17 mouse cellular contexts compared by ENCODE assay signal in genomic region chr5:107220936-107221335, GRCm38 (mm10).
A peak's percentile ranks its signal among the peaks of the same experiment; 100 is the strongest.
DNase-seq lines count a peak whose midpoint lies in the region; ATAC-seq and TF ChIP-seq lines count a peak whose summit lies in the region.
"Had no signal": no experiment of that assay in that cellular context is flagged by ENCODE, and none has a peak within 500 bp of the region (broad histone marks: within the 10 kb centered on the region; RNA-seq: fewer than 3 reads in every experiment).

No protein-coding gene starts in this region.

- no peak overlapping the region for H3K4me2 ChIP-seq in intestine, embryonic 15.5 days (replicated peaks)
- H3K4me2 ChIP-seq in liver, embryonic 11.5 days, result no peak overlapping the region
- H3K4me2 ChIP-seq: forebrain, embryonic 15.5 days; liver, embryonic 15.5 days; midbrain, embryonic 13.5 days; neural tube, embryonic 15.5 days had no signal

- TF ChIP-seq POLR2A in thymus, adult 2 months (IDR thresholded peaks at IDR 0.05; ENCODE audit: control insufficient read depth, extremely low read depth, insufficient read depth, low read length, poor library complexity), result no peak

- ATAC-seq in intestine, embryonic 15.5 days, result no peak
- ATAC-seq in liver, embryonic 11.5 days (replicated peaks; ENCODE audit: low FRiP score), result no peak
- ATAC-seq: forebrain, embryonic 15.5 days; lung, postnatal 0 days; midbrain, embryonic 13.5 days had no signal

- no peaks in the 10 kb centered on the region for H3K27me3 ChIP-seq in limb, embryonic 10.5 days (ENCODE audit: low read depth, poor library complexity, severe bottlenecking)
- H3K27me3 ChIP-seq in thymus, adult 2 months (ENCODE audit: control insufficient read depth, insufficient read depth, low read length), result no peaks in the 10 kb centered on the region
- no peaks in the 10 kb centered on the region for H3K27me3 ChIP-seq in intestine, embryonic 15.5 days (replicated peaks)
- H3K27me3 ChIP-seq in liver, embryonic 11.5 days (replicated peaks; ENCODE audit: control insufficient read depth, insufficient read depth, low read length), result no peaks in the 10 kb centered on the region
- H3K27me3 ChIP-seq: forebrain, embryonic 15.5 days; liver, embryonic 15.5 days; midbrain, embryonic 13.5 days; neural tube, embryonic 15.5 days had no signal

- peak overlapping the region; percentile 79 for H3K27ac ChIP-seq in limb, embryonic 10.5 days
- no peak overlapping the region for H3K27ac ChIP-seq in thymus, adult 2 months (ENCODE audit: control insufficient read depth, insufficient read depth, low read length)
- no peak overlapping the region for H3K27ac ChIP-seq in intestine, embryonic 15.5 days
- no peak overlapping the region for H3K27ac ChIP-seq in liver, embryonic 11.5 days (ENCODE audit: low read depth, low read length)
- H3K27ac ChIP-seq: forebrain, embryonic 15.5 days; hindbrain, embryonic 10.5 days; left cerebral cortex, adult 2 months; liver, embryonic 15.5 days; midbrain, embryonic 13.5 days had no signal

- H3K9ac ChIP-seq in intestine, embryonic 15.5 days, result no peak overlapping the region
- no peak overlapping the region for H3K9ac ChIP-seq in liver, embryonic 11.5 days (ENCODE audit: low read depth, low read length)
- H3K9ac ChIP-seq: forebrain, embryonic 15.5 days; liver, embryonic 15.5 days; midbrain, embryonic 13.5 days; neural tube, embryonic 15.5 days had no signal

- H3K4me3 ChIP-seq in limb, embryonic 10.5 days, result no peak overlapping the region
- H3K4me3 ChIP-seq in thymus, adult 2 months (ENCODE audit: control insufficient read depth, insufficient read depth, low read length), result no peak overlapping the region
- no peak overlapping the region for H3K4me3 ChIP-seq in intestine, embryonic 15.5 days (replicated peaks)
- H3K4me3 ChIP-seq in liver, embryonic 11.5 days (ENCODE audit: low read depth, low read length), result no peak overlapping the region
- H3K4me3 ChIP-seq: forebrain, embryonic 15.5 days; hindbrain, embryonic 10.5 days; left cerebral cortex, adult 2 months; liver, embryonic 15.5 days; midbrain, embryonic 13.5 days; neural tube, embryonic 15.5 days had no signal

- H3K4me1 ChIP-seq in limb, embryonic 10.5 days, result peaks cover 86% of the 10 kb centered on the region
- H3K4me1 ChIP-seq in thymus, adult 2 months (replicated peaks; ENCODE audit: control insufficient read depth, insufficient read depth, low read length), result peaks cover 11% of the 10 kb centered on the region
- H3K4me1 ChIP-seq in intestine, embryonic 15.5 days (replicated peaks), result peaks cover 42% of the 10 kb centered on the region
- peaks cover 72% of the 10 kb centered on the region for H3K4me1 ChIP-seq in liver, embryonic 11.5 days (replicated peaks; ENCODE audit: control insufficient read depth, insufficient read depth, low read length)

- no peaks in the 10 kb centered on the region for H3K9me3 ChIP-seq in limb, embryonic 10.5 days (replicated peaks)
- H3K9me3 ChIP-seq in intestine, embryonic 15.5 days, result no peaks in the 10 kb centered on the region
- H3K9me3 ChIP-seq in liver, embryonic 11.5 days (ENCODE audit: control insufficient read depth, low read length), result no peaks in the 10 kb centered on the region
- H3K9me3 ChIP-seq: forebrain, embryonic 15.5 days; hindbrain, embryonic 10.5 days; liver, embryonic 15.5 days; midbrain, embryonic 13.5 days; neural tube, embryonic 15.5 days had no signal

- peak; percentile 70 for DNase-seq in brain, adult 2 months (ENCODE audit: low read depth, low spot score)
- DNase-seq in cerebellum, adult 11-12 months, result peak; percentile 53
- peak; percentile 60 to 77 for DNase-seq in cerebellum, postnatal 14 days
- DNase-seq in limb, embryonic 10.5 days (ENCODE audit: low spot score), result no peak
- DNase-seq in thymus, adult 2 months, result no peak
- DNase-seq in liver, embryonic 11.5 days (ENCODE audit: low spot score), result no peak
- DNase-seq: gastrocnemius, postnatal 36 days; kidney, adult 2 months; kidney, postnatal 10 days had no signal

- WGBS in limb, embryonic 10.5 days, result 76% methylated on average over 5 of the region's 5 CpGs
- 96% methylated on average over 5 of the region's 5 CpGs for WGBS in thymus, adult 2 months
- 45% methylated on average over 5 of the region's 5 CpGs for WGBS in intestine, embryonic 15.5 days
- 77% methylated on average over 5 of the region's 5 CpGs for WGBS in liver, embryonic 11.5 days

- no peaks in the 10 kb centered on the region for H3K36me3 ChIP-seq in limb, embryonic 10.5 days
- no peaks in the 10 kb centered on the region for H3K36me3 ChIP-seq in thymus, adult 2 months (ENCODE audit: control insufficient read depth, insufficient read depth, low read length)
- no peaks in the 10 kb centered on the region for H3K36me3 ChIP-seq in intestine, embryonic 15.5 days
- H3K36me3 ChIP-seq in liver, embryonic 11.5 days (ENCODE audit: control insufficient read depth, insufficient read depth, low read length), result no peaks in the 10 kb centered on the region
- H3K36me3 ChIP-seq: forebrain, embryonic 15.5 days; hindbrain, embryonic 10.5 days; liver, embryonic 15.5 days; midbrain, embryonic 13.5 days; neural tube, embryonic 15.5 days had no signal

- no peak for TF ChIP-seq CTCF in thymus, adult 2 months (IDR thresholded peaks at IDR 0.05; ENCODE audit: borderline replicate concordance, control insufficient read depth, extremely low read depth, insufficient read depth, low read length, poor library complexity)

Comparison
In these comparisons a context has a peak if more than half of its experiments do, and no peak if none do; other contexts are left out.
1. DNase-seq: peak in brain, adult 2 months (single experiment), cerebellum, adult 11-12 months (single experiment) and cerebellum, postnatal 14 days (2 of 2); none in limb, embryonic 10.5 days (single experiment), thymus, adult 2 months (single experiment) and liver, embryonic 11.5 days (single experiment).